Mouse (Mus musculus) embryo, embryonic 9.5 days (tissue): Measurements from ENCODE around the gene Rbfox3.
A peak's percentile ranks its signal among the peaks of the same experiment; 100 is the strongest.

Experiments used
- DNase-seq: peaks from one replicate; pipeline ENCODE4 v3.0.0-alpha.2; 2017; ENCODE audit errors: extremely low spot score

Gene Rbfox3

GRCm38 (mm10) chr11:118605570-118605969 is 305.8 kb downstream of the Rbfox3 start:
- no peak for DNase-seq

GRCm38 (mm10) chr11:118604206-118604605 is 307.2 kb downstream of the Rbfox3 start:
- no peak for DNase-seq

DNA sequence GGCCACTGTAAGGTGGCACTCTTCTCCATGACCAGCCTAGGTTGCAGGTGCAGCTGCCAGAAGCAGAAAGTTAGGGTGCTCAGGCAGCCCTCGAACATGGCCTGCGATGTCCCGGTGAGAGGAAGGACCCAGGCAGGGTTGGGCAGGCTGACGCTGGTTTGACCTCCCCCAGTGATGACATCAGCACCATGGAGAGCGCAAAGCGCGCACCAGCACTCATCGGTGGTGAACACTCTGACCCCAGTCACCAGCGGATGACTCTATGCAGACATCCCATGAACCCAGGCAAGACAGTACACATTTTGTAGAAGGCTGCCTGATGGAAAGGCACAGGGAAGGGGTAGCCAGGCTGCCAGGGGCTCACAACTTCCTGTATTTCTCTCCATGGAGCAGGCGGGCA is 308.3 kb downstream of the Rbfox3 start:
- DNase-seq = peak; percentile 77

DNA sequence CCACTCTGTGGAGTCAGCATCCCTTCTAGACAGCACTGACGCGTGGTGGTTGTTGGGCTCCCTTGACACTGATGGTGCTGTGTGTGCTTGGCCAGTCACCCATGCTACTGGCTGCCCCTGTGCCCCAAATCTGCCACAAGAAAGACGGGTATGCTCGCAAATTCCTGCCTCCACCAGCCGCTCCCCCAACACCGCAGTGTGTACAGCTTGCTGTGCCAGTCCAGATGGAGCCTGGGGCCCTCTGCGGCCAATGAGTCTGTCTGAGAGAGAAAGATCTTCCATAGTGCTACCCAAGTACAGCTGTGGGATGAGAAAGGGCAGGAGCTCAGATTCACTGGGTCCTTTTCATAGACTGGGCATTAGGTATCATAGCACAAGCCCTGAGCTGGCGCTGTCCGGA is 309.9 kb downstream of the Rbfox3 start:
- no peak for DNase-seq

- no peak for DNase-seq
Observed at GRCm38 (mm10) chr11:118600168-118600567, 311.2 kb downstream of the Rbfox3 start.

GRCm38 (mm10) chr11:118598726-118599125 is 312.7 kb downstream of the Rbfox3 start:
- DNase-seq = no peak

DNA sequence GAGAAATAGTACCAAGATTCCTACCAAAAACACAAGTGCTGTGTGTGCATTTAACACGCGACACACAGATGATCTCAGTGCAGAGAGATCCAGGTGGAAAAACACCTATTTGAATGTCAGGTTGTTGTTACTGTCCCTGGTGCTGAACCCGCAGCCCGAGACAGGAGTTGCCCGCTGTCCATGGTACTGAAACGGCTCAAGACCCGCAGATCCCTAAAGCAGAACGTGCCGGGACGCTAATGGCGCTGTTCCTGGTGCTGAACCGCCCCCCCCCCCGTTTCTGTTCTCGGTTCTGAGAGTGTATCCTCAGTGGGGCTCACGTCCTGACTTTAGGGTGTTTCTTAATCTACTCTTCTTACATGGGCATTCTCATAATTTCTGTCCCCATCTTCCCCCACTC is 326.6 kb downstream of the Rbfox3 start:
- peak; percentile 81 for DNase-seq

GRCm38 (mm10) chr11:118583989-118584388 is 327.4 kb downstream of the Rbfox3 start:
- no peak for DNase-seq

- DNase-seq = no peak
Observed at GRCm38 (mm10) chr11:118583573-118583972, 327.8 kb downstream of the Rbfox3 start.

DNA sequence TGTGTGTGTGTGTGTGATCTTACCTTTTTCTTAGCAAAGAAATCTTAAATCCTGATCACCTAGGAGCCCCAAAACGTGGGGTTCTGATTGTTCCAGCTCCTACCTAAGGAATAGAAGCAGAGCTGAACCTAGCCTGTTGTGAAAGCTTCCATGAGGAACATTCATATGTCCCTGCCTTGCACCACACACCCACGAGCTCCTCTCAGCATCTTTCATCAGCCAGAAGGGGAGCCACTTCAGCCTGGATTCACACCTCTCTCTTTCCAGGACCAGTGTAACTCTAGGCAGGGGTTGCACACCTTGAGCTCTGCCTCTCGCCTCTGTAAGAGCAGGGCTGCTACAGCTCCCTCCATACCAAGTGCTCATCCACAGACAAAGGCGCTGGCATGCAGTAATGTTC is 330.4 kb downstream of the Rbfox3 start:
- no peak for DNase-seq

DNA sequence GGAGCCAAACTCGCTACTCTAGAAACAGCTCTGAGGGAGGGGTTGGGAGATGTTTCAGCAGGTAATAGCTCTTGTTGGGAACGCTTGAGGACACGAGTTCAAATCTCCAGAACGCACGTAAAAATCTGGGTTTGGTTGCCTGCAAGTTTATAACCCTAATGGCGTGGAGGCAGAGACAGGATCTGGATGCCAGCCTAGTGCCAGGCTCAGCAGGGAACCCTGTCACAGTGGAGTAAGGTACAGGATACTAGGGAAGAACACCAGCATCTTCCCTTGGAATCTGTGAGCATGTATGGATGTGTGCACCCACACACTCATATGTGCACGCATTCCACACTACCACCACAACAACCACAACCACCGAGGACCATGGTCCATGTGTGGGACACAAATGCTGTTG is 331.8 kb downstream of the Rbfox3 start:
- no peak for DNase-seq

DNA sequence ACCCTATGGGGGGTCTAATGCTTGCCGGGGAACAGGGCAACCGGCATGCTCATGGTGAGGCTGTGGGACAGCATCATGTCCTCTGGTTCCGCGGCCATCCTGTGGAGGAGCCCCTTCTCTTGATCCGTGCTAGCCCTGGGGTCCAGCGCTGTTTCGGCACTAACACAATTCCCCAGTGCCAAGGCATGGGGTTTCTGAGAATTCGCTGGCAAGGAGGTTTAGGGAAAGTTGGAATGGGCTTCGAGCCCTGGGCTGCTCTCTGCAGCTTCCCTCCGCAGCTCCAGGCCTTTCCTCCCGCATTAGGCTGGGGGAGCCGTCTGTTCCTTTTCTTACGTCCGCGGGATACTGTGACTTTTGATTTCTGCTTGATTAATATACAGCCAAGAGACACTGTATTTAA is 334.1 kb downstream of the Rbfox3 start:
- no peak for DNase-seq

DNA sequence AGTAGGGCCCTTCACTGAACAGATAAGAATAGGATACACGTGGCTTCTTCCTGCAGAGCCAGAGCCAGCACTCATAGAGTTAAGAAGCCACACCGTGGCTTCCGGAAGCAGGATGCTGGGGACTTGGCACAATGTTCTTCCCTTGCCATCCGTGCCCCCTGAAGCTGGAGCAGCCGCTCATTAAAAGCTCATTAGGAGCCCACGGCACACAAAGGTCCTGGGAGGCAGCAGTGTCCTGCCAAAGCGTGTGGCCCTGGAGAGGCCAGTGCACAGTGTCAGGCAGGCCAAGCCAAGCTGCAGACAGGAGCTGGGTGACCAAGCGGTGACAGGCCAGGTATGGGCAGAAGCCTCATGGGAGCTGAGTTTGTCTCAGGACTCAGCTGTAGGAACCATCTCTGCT is 334.8 kb downstream of the Rbfox3 start:
- DNase-seq = no peak

GRCm38 (mm10) chr11:118574418-118574817 is 337.0 kb downstream of the Rbfox3 start:
- DNase-seq = no peak

DNA sequence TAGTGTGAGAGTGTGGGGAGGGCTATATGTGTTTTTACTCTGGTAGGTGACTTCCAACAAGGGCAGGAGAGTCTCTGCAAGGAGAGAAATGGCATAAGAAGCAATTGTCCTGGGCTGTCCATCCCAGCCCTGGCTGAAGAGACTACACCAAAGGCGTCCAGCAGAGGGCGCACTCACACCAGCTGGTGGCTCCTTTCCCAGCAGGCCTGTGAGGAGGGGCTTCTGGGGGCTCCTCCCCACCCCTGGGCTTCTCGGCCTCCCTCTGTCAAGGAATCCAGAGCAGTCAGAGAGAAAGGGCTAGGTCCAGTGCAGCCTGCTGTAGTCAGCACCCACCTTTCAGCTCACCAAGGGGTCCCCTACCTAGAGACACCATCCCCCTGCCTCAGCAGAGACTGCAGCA is 337.8 kb downstream of the Rbfox3 start:
- DNase-seq = peak; percentile 72

DNA sequence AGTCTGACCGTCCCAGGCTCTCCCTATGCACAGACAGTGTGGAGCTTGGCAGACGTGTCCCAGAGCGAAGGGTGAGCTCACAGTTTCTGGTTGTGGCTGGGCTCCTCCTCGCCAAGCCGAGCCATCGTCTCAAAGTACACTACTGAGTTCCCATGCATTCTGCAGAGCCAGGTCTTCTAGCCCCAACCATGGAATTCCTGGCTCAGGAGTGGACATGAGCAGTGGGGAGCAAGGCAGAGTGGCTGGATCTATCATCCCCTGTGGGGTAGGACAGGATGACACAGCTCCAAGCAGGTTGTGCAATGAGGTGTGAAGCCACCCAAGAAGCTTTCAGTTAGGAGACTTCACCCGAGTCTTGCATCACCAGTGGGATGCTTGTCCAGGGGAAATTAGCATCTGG is 338.4 kb downstream of the Rbfox3 start:
- no peak for DNase-seq

- DNase-seq = no peak
Observed at GRCm38 (mm10) chr11:118570164-118570563, 341.2 kb downstream of the Rbfox3 start.

GRCm38 (mm10) chr11:118569571-118570062 is 341.8 kb downstream of the Rbfox3 start:
- peak; percentile 25 for DNase-seq

DNA sequence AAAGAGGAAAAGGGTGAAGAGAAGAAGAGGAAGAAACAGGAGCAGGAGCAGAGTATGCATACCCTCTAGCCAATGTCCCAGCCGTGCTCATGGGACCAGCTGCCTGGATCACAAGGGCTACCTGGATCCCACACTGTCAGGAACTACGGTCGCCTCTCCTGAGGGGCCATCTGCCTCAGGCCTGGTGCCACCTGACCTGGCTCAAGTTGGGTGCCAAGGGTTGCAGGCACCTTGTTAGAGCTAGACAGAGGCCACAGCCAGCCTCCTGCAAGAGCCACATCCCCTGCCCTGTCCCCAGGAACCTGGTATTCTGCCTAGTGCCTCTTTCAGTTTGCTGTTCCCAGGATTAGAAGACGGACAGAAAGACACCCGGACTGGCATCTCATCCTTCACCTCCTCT is 347.5 kb downstream of the Rbfox3 start:
- DNase-seq = no peak

DNA sequence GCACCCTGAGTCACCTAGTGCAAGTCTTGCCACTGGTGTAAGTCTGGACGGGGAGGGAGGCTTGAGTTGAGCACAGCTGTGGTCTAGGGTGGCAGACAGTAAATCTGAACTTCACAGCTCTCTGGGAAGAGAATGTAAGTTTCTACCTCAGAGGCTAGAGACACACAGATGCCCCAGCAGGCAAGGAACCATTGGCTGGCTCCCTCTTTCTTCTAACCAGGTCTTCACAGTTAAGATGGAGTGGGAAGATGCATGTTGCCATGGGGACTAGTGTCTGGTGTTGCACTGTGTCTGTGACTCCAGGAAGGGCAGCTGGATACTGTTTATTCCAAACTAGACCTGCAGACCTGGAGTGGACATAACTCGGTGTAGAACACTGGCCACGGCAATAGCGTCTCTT is 348.6 kb downstream of the Rbfox3 start:
- no peak for DNase-seq

DNA sequence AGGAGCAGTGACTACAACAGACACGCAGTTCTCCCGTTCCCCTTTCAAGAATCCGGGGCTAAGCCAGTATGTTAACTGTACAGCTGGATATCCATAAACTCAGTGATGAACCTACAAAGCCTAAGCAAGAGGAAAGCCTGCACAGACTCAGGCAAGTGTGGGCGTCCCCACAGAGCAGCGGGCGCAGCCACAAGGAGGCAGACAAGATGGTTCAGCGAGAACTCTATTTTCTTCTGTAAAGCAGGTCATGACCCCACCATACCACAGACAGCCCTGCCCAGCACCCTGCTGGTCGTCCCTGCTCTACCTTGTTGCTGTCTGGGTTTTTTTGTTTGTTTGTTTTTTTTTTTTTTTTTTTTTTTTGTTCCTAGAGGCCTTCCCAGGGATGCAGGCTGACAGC is 353.2 kb downstream of the Rbfox3 start:
- DNase-seq = no peak

DNA sequence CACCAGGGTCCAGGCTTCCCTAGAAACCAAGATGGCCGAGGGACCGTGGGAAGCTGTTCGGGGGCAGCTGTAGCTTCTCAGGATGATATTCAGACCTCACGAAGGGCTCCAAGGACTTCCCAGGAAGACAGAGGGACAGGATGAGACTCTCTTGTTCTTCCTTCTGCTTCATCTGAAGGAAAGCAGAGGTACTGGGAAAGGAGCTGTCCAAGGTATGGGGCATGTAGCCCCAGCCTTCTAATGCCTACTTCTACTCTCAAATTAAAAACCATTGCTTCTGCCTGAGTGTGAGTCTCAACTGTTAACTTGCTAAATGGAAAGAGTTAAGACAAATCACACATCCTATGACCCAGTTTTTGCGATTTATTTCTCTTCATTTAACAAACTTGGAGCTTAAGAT is 355.8 kb downstream of the Rbfox3 start:
- DNase-seq = no peak

DNA sequence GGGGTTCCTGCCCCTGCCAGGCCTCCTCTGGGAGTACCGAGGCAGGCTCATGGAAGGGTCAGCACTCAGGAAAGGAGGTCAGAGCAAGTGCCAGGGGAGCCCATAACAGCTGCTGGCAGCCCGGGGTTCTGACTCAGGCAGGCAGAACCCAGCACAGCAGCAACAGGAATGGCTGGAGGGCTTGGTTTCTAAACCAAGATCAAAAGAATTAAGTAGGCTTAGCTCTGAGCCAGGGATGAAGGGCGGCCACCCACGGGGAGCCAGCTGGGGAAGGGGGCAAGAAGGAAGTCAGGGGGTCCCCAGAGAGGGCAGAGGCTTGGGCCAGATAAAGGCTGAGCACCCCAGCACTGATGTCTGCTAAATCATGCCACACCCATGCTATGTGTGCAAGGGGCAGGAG is 356.9 kb downstream of the Rbfox3 start:
- DNase-seq = no peak

DNA sequence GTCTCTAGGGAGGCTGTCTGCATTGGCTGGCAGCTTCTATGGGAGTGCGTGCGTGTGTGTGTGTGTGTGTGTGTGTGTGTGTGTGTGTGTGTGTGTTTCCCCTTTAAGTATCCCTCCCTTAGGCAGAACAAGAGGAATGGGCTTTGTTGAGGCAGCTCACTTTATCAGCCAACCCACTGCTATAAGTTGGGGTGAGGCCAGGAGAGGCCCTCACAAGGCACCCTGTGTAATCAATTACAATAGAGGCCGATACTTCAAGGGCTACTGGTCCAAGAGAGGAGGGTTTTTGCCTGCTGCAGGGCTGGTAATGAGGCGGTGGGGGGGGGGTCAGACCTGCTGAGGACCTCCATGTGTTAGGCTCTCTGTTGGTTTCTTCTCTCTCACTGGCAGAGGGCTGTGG is 357.5 kb downstream of the Rbfox3 start:
- no peak for DNase-seq

DNA sequence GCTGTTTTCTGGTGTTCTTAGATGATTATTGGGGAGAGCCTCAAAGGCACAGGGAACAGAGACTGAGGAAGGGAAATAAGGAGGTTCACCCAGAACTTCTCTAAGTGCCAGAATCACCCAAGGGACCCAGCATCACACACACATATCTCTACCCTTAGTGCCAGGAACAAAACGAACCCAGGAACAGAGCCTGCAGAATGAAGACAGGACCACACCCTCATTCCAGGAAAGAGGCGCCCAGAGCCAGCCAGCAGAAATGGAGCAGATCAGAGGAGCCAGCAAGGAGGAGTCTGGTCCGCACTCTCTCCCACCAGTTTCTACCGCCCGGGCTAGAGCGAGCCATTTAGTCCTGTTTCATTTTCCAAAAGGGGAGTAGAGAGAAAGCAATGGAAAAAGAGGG is 358.4 kb downstream of the Rbfox3 start:
- DNase-seq = no peak
